Mouse (Mus musculus) megakaryocyte, embryonic 14.5 days (primary cell): ENCODE measurements at regions not wholly inside any gene's neighbourhood (a gene's known extent, or its start where the extent isn't known, plus 50 kb on each side); places are given as distances from the start of the nearest gene placed in this dataset.

ENCODE experiments used
- FLI1 ChIP-seq: IDR thresholded peaks from 2 replicates; pipeline ENCODE4 v1.6.1; 2012; ENCODE audit warnings: low read length, inconsistent platforms, mixed read lengths
- GATA1 ChIP-seq: IDR thresholded peaks from 3 replicates; pipeline ENCODE4 v1.6.1; 2012; ENCODE audit warnings: mixed read lengths, low read length, inconsistent platforms, borderline replicate concordance

DNA sequence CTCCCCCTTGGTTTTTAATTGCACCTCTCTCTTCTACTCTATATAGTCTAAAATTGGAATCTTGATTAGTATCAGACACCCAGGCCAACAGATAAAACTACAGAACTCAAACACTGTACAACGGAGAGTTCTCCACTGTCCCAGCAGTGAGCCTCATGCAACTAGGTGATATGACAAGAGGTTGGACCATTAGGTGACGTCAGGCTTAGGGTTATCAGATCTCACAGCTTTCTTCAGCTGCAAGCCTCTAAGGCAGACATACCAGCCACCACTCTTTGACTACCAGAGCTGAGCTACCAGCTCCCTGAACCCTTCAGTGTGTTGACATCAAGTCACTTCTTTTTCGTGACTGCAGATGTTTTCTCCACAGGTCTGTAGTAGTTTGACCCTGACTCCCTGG lies 141.8 kb upstream of the Tank start:
- TF ChIP-seq GATA1 (no peak), FLI1 (no peak)
